Mouse (Mus musculus): ENCODE measurements at regions not wholly inside any gene's neighbourhood (a gene's known extent, or its start where the extent isn't known, plus 50 kb on each side); places are given as distances from the start of the nearest gene placed in this dataset.
"Not testable (repeated sequence)": the region's sequence is repeated elsewhere in the genome, so short reads cannot be mapped to it uniquely, and the experiment has no call there.

DNA sequence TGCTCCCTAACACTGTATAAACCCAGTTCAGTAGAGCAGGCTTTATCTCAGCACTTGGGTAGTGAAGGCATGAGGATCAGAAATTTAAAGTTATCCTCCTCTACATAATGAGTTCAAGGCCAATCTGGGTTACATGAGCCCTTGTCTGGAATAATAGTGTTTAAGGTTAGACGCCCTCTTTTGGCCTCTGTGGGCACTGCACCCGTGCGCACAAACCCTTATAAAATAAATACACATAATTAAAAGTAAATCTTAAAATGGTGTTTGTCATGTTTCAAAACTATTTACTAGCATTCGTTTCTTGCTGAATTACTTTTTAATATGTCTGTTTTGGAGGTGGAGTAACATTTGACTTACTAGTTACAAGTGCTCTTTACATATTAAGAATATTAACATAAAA lies 271.2 kb downstream of the Cyp26b1 start:
- no peak for DNase-seq (ENCODE audit: low spot score in 2 of 2)

- DNase-seq (ENCODE audit: low spot score in 2 of 2), result no peak
Observed at GRCm38 (mm10) chr6:84320586-84320985, 273.1 kb downstream of the Cyp26b1 start.

DNA sequence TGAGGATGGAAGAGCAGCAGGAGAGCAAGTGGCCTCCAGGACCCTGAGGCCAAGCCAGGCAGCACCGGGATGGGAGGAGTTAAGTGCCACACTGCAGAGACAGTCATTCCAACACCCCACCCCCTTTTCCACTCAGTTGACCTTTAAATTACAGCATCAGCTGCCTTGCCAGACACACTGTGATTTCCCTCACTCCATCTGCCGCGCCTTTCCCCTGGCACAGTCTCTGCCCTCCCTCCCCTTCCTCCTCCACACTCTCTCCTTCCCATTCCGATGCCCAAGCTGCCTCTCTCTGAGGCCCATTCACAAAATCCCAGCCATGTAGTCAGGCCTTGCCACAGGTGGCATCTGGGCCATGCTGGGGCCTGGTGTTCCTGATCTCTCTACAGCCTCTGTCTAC lies 274.9 kb downstream of the Cyp26b1 start:
- no peak for DNase-seq (ENCODE audit: low spot score in 2 of 2)

DNA sequence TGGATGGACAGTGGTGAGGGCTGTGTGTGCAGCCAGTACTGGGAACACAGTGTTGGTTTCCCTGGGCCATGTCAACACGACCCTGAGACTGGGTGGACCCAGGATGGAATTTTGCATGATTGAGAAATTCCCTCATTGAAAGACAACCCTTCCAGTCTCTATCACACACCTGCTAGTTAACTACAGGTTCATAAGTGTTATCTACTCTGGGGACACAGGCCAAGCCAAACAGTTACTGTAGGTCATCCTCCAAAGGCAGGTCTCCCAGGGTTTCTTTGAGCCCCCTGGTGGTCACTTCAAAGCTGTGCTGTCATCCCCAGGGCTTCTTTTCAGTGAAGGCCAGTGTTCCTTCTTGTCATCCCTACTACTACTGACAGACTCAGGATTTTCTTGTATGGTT lies 276.7 kb downstream of the Cyp26b1 start:
- peak; percentile 31 for DNase-seq (ENCODE audit: low spot score in 2 of 2)

- no peak for DNase-seq (ENCODE audit: low spot score in 2 of 2)
Observed at GRCm38 (mm10) chr6:84315175-84315912, 278.4 kb downstream of the Cyp26b1 start.

DNA sequence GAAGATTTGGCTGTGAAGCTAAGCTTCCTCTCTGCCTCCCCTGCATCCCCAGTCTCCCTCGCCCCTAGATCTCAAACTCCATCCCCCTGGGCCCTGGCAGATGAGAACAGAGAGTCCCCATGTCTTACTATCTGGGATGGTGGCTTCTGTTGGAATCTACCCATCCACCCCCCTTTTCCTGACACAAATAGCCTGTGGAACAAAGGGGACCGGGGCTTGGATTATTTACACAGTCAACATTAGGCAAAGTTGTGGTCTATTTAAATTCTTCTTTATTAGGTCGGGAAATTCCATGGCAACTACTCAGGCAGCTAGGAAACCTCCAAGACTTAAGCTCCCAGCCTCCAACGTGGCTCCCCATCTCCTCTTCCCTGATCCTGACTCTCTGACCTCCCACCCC lies 279.9 kb downstream of the Cyp26b1 start:
- DNase-seq (ENCODE audit: low spot score in 2 of 2), result no peak

DNA sequence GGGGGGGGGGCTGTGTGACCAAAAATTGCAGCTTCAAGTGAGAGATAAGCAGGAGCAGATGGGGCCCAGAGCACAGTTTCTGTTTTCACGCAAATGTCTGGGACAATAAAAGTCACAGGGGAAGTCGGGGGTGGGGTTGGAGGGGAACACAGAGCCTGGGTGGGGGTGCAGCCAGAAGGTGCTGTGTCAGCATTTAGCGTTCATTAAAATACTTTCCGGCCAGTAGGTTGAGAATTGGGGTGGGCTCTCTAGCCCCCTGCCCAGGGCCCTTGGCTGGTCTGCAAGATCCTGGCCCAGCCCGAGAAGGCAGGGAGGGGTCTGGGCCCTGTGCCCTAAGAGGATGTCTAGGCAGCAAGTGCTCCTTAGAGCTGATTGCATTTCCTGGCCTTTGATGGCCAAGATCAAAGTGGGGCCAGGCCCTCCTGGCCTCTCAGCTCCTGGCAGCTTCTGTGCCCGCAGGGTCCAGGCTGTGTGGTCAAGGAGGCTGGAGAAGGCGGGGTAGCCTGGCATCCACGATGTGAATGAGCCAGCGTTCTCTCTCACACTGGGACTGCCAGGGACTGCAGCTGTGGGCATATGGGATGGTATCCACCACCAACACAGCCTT lies 283.0 kb downstream of the Cyp26b1 start:
- no peak for DNase-seq (ENCODE audit: low spot score in 2 of 2)

DNA sequence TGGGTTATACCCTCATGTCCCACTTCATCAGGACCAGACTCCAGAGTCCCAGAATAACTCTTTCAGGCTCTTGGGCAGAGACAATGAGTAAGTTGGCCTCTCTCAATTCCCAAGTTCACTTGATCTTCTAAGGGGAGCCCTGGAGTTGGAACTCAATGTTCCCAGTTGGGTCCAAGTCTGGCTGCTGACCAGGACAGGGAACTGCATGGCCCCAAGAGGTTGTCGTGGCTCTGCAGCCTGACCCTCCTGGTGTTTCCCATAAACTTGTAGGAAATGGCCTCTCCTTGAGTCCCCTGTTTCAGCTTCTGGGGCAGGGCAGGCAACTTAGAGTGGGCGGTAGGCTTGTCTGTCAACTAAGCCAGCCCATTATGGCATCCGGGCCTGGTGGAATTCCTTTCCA lies 286.2 kb downstream of the Cyp26b1 start:
- no peak for DNase-seq (ENCODE audit: low spot score in 2 of 2)

- no peak for DNase-seq (ENCODE audit: low spot score in 2 of 2)
Observed at GRCm38 (mm10) chr6:84306585-84306984, 287.1 kb downstream of the Cyp26b1 start.

DNA sequence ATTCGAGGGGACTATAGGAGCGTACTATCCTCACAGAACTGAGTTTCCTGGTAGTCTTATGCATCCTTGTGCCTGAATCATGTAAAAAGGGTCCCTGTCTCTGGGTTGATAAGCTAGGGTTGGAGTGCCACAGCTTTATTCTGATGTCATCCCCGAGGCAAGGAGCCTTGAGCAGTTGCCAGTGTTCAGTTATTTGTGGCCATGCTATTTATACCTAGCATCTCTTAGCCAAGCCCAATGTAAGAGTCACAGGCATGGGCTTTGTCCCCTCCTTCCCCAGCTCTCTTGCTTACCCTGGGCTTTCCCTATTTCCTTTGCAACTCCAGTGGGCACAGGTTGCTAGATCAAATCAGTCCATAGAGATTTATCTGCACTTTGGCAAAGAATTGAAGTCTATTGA lies 288.6 kb downstream of the Cyp26b1 start:
- DNase-seq (ENCODE audit: low spot score in 2 of 2), result no peak

GRCm38 (mm10) chr6:84302916-84303315 lies 290.8 kb downstream of the Cyp26b1 start:
- not testable (repeated sequence) for DNase-seq (ENCODE audit: low spot score in 2 of 2)

- no peak for DNase-seq (ENCODE audit: low spot score in 2 of 2)
Observed at GRCm38 (mm10) chr6:84299936-84300335, 291.5 kb downstream of the Dysf start.

DNA sequence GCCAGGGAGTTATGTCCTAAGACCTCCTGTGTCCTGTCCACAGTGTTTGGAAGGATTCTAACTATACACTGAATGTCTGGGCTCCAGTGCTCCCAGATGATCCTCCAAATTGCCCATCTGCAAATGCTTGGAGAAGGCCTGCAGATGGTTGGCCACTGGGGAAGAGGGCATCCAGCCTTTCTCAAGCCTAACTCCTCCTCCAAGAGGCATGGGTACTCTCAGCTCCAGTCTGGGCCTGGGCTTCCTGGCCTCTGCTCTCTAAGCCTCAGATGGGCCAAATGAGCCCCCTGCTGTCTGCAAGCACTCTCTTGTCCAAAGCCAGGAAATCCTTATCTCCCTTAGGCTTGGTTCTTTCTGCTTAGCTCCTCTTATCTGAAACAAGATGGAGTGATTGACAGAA lies 290.8 kb downstream of the Dysf start:
- no peak for DNase-seq (ENCODE audit: low spot score in 2 of 2)

- DNase-seq (ENCODE audit: low spot score in 2 of 2), result not testable (repeated sequence)
Observed at GRCm38 (mm10) chr6:84273907-84274306, 265.5 kb downstream of the Dysf start.

- peak; percentile 40 to 64 for DNase-seq (ENCODE audit: low spot score in 2 of 2)
Observed at GRCm38 (mm10) chr6:84272520-84273311, 264.3 kb downstream of the Dysf start.

DNA sequence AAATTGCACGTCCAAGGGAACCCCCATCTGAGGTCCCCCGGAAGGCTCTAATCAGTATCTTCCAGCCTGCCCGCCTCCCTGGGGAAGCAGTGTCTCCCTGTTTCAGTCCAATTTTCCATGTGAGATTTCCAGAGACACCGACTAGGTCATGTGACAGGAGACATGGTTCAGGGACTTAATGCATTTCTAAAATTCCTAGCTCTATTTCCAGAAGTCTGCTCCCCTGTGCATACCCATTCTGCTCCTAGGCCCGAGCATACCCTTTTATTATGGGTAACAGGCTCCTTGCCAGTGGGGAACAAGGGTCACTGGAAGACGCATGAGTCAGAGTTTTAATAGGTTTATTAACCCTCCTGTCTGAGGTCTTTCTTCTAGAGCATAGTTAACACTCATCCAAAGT lies 263.6 kb downstream of the Dysf start:
- no peak for DNase-seq (ENCODE audit: low spot score in 2 of 2)

DNA sequence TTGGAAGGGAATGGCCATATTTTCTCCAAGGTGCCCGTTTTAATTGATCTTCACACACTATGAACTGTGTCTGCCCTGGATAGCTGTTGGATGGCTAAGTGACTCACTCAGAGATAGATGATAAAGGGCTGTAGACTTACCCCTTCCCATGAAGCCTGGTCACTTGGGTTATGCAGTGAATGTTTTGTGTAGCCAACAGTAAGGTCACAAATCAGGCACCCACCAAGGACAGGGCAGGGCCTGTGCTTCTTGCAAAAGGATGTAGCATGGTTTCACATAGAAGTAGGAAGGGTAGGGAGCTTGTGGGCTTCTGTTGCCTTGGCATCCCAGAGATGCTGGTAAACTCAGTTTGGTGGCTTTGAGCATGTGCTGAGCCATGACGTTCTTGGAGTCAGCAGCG lies 263.1 kb downstream of the Dysf start:
- no peak for DNase-seq (ENCODE audit: low spot score in 2 of 2)

- peak in 1 of 2 experiments; percentile 46 for DNase-seq (ENCODE audit: low spot score in 2 of 2)
Observed at GRCm38 (mm10) chr6:84270518-84271165, 262.3 kb downstream of the Dysf start.

GRCm38 (mm10) chr6:84269478-84269877 lies 261.1 kb downstream of the Dysf start:
- DNase-seq (ENCODE audit: low spot score in 2 of 2), result no peak

DNA sequence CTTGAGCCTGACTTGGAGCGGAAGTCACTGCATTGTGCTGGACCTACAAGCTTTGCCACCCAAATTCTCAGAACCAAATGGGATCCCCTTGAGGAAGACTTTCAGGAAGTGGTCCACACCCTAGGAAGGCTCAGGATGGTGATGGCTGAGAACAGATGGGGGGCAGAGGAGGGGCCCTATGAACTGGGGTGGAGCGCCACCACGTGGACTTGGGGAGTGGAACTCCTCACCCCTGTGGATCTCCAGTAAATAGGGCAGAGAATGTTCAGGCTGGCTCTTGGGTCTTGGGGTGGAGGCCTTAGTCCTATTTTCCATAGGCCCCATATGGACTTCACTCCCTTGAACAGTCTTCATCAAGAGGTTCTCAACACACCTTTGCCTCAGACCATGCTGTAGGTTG lies 260.6 kb downstream of the Dysf start:
- no peak for DNase-seq (ENCODE audit: low spot score in 2 of 2)

DNA sequence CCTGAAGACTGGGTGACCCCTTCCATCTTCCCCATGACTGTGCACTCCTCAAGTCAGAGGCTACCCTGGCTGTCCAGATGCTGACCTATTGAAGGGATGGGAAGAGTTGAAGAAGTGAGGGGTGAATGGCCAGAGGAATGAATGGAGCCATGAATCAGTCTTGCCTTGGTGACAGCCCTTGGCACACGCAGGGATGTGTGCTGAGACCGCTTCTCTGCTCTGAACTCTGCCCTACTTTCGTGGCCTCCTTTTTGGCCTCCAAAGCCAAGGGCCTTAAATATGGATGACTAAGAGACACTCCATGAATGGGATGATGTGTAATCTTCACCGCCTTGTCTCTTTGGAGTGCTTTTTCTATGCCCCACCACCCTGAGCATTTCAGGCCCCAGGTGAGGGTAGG lies 259.7 kb downstream of the Dysf start:
- no peak for DNase-seq (ENCODE audit: low spot score in 2 of 2)

GRCm38 (mm10) chr6:84267526-84267925 lies 259.1 kb downstream of the Dysf start:
- no peak for DNase-seq (ENCODE audit: low spot score in 2 of 2)
